Mouse (Mus musculus) T-helper 1 cell (primary cell): ENCODE data around the gene Cox4i1.

ENCODE experiments used
- in situ Hi-C: fragments of 300-600 bp; cut with MboI, MseI; formaldehyde crosslinking; loops from one replicate; pipeline ENCODE4 v1.15.1; 2025; ENCODE audit warnings: high pct_unique_total_duplicates

The Cox4i1 gene

GRCm38 (mm10) chr8:120693861-120694493, 26.0 kb downstream of the Cox4i1 start:
- in situ Hi-C loops, result loop anchor here (5.0 to 10.0 kb wide), 2 partner anchors 43 to 851 kb away; partner anchors contain the start of genes 1700018B08Rik and Irf8

DNA sequence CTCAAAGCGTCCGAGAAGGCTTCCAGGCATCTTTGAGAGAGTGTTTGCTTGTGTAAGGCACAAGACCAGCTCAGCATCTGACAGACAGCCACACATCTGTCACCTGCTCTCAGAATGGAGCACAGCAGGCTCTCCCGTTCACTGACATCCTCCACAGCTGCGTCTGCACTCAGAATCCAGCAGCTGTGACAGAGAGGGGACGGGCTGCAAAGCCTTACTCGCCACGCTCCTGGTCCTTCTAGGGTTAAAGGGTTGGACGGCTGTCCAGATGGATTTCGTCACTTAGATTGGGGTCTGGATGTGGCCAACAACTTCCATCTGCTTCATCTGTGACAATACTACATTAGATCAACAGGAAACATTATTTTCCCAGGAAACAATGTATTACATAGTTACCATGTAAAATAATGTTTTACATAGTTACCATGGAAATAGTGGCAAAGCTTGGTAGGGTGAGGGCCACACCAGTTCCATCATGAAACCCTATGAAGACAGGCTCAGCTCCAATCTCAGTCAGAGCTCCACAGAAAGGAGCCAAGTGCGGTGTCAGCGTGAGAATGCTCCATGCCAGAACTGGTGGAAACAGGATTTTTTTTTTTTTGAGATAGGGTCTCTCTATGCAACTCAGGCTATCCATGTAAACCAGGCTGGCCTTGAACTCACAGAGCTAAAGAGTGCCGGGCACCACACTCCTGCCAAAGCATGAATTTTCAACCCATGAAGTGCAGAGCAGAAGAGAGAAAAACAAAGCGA, 28.6 kb downstream of the Cox4i1 start:
- in situ Hi-C loops, result loop anchor here (10.0 kb wide), 1 partner anchor 848 kb away; the partner anchor contains the start of gene 1700018B08Rik

DNA sequence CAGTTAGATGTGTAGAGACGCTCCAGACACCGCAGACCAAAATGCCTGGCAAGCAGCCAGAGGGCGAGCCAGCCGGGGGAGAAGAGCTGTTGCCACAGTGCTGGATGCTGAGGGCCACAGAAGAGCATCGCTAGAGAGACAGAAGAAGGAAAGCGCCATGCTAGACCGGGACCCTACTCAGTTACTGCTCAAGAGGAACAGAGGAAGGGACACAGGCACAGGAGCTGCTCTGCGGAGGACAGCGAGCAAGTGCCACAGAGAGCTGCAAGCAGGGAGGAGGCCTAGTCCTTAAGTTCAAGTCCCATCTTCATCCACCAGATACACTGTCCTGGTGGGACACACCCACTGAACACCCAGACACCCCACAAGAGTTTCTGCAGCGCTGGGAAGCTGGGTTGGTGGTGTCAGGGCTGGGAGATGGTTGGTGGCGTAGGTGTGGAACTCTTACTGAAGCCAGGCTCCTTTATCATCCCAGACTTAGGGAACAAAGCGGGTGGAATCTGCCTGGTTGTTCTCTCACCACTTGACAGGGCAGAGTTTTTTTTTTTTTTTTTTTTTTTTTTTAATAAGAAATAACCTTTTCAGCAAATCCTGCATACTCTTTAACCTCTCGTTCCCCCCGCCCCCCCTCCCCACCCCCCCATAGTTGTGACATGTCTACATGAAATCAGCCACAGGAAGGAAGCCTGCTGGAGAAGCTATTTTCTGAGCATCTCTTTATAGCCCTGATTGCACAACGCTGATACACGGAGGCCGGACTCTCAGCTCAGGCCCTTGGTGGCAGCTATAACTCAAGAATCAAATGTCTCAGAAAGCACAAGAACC, 29.3 kb downstream of the Cox4i1 start:
- in situ Hi-C loops, result loop anchor here (10.0 kb wide), 1 partner anchor 847 kb away; the partner anchor contains the start of gene 1700018B08Rik

- in situ Hi-C loops, result loop anchor here (10.0 kb wide), 1 partner anchor 847 kb away; the partner anchor contains the start of gene 1700018B08Rik
Observed at GRCm38 (mm10) chr8:120697979-120698272, 29.9 kb downstream of the Cox4i1 start.

DNA sequence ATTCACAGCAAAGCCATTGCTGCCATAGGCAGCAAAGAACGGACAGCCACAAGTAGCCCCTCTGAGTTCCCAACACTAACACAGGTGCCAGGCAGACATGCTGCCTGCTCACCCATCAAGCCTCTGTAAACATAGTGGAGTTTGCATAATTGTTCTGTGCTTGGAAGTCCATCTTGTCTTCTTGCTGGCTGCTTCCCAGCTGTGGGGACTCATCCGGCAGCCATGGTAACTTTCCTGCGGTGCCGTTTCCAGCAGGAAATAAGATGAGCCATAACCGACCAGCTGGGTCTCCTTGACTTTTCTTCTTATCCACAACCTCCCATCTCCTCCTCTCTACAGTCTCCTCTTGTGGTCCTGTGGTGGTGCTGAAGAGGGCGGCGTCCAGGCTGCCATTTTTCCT, 30.4 kb downstream of the Cox4i1 start:
- in situ Hi-C loops, result loop anchor here (10.0 kb wide), 1 partner anchor 846 kb away; the partner anchor contains the start of gene 1700018B08Rik

GRCm38 (mm10) chr8:120699079-120699478, 31.1 kb downstream of the Cox4i1 start:
- in situ Hi-C loops, result loop anchor here (10.0 kb wide), 1 partner anchor 846 kb away; the partner anchor contains the start of gene 1700018B08Rik

GRCm38 (mm10) chr8:120699565-120699964, 31.5 kb downstream of the Cox4i1 start:
- in situ Hi-C loops, result loop anchor here (10.0 kb wide), 1 partner anchor 845 kb away; the partner anchor contains the start of gene 1700018B08Rik

- in situ Hi-C loops, result no loop called here
Observed at GRCm38 (mm10) chr8:120700053-120700452, 32.0 kb downstream of the Cox4i1 start.

GRCm38 (mm10) chr8:120701758-120702465, 33.9 kb downstream of the Cox4i1 start:
- in situ Hi-C loops, result no loop called here

- in situ Hi-C loops, result no loop called here
Observed at GRCm38 (mm10) chr8:120704203-120704602, 36.2 kb downstream of the Cox4i1 start.

DNA sequence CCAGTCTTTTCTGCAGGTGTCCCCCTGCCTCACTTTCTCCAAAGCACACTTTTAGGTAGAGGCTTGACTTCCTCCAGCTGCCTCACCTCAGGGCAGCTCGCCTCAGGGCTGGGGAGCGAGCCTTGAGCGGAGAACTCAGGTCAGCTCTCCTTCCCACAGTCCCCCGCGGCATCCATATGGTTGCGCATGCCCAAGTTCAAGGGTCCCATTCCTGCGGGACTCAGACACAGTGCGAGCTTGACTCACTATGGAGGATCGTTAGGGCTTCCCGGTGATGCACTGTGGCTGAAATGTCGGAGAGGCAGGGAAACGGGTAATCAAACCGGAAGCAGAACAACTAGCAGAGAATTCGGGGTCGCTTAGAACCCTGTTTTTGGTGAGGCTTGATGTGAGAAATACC, 37.1 kb downstream of the Cox4i1 start:
- in situ Hi-C loops, result no loop called here

DNA sequence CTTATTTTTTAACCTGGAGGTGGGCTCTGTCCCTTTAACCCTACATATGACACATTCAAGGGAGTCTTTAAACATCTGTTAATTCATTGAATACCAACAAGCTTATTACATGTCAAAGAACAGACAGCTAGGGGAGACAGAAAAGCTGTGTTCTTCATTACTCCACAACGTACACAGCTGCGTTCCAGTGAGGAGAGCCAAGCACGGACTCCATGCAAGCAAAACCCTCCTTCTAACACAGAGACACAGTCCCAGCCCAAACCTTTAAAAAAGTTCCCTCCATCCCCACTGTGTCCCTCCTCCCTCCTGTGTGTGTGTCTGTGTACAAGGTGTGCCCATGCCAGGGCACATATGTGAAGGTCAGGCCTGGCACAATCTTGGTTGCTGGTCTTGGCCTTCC, 38.2 kb downstream of the Cox4i1 start:
- in situ Hi-C loops, result no loop called here

- in situ Hi-C loops, result no loop called here
Observed at GRCm38 (mm10) chr8:120709176-120709575, 41.2 kb downstream of the Cox4i1 start.

GRCm38 (mm10) chr8:120715200-120715599, 47.2 kb downstream of the Cox4i1 start:
- in situ Hi-C loops, result no loop called here

- in situ Hi-C loops, result no loop called here
Observed at GRCm38 (mm10) chr8:120715996-120716680, 48.1 kb downstream of the Cox4i1 start.

DNA sequence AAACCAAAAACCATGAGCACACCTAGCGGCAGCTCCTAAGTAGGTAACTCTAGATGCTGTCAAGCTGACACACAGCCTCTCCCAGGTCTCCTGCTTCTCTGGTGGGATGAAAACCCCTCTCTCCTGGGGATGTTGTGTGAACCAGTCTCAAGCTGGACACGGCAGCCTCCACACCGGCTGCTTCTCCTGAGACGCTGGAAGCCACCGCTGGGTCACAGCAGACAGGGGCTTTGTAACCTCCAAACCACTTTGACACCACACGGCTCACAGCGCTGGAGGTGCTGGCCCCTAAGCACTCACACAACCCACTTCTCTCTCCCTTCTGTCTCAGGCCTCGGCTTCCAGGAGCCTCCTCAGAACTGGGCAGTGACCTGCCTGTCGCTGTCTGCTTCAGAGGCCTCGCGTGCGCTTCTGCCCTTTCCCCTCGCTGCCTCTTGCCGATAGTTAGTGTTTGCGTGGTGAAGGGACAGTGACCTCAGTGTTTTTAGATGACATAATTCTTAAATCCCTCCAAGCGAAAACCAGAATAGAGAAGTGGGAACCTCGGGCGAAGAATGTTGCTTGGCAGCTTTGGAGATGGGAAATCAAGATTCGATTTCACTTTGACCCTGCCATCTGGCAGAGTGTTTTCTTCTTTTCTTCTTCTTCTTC, 51.7 kb downstream of the Cox4i1 start:
- in situ Hi-C loops, result no loop called here

DNA sequence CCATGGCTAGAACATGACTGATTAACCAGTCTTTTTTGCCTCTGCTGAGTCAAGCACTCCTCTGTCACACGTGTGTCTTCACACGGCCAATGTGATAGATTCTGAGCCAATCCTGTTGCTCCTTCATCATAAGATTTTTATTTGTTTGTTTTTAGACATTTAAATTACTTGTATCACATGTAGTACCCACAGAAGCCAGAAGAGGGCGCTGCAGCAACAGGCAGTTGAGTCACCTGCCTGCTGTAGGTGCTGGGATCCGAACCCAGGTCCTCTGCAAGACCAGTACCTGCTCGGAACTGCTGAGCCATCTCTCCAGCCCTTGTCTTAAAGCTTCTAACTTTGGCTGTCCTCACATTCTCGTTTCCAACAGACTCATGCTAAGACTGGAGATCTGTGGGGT, 55.0 kb downstream of the Cox4i1 start:
- in situ Hi-C loops, result no loop called here
